In genomic region chr12:27336801-27337200, GRCm38 (mm10) we compare ENCODE assay signal across 17 mouse cellular contexts. TPM values are rescaled to one million over a fixed set of nuclear protein-coding genes. Genes with fewer than 3 reads are reported as not detected.
DNase-seq lines count a peak whose midpoint lies in the region; ATAC-seq and TF ChIP-seq lines count a peak whose summit lies in the region.
"Had no signal": no experiment of that assay in that cellular context is flagged by ENCODE, and none has a peak within 500 bp of the region (broad histone marks: within the 10 kb centered on the region; RNA-seq: fewer than 3 reads in every experiment).

No protein-coding gene starts in this region.

- peak overlapping the region; percentile 62 for H3K4me2 ChIP-seq in embryonic facial prominence, embryonic 12.5 days (replicated peaks)
- H3K4me2 ChIP-seq in hindbrain, embryonic 11.5 days (replicated peaks; ENCODE audit: low read depth, low read length): peak overlapping the region; percentile 42

- WGBS in embryonic facial prominence, embryonic 12.5 days: 26% methylated on average over 5 of the region's 5 CpGs
- 37% methylated on average over 5 of the region's 5 CpGs for WGBS in hindbrain, embryonic 11.5 days
- 57% methylated on average over 5 of the region's 5 CpGs for WGBS in midbrain, embryonic 10.5 days

- H3K4me1 ChIP-seq in embryonic facial prominence, embryonic 12.5 days: peaks cover 6% of the 10 kb centered on the region; the same call in 1 of the 2 replicates
- H3K4me1 ChIP-seq in hindbrain, embryonic 11.5 days (replicated peaks; ENCODE audit: control insufficient read depth, insufficient read depth, low read length): peaks cover 2% of the 10 kb centered on the region; the same call in 1 of the 2 replicates
- peaks cover 25% of the 10 kb centered on the region for H3K4me1 ChIP-seq in midbrain, embryonic 10.5 days

- H3K27ac ChIP-seq in embryonic facial prominence, embryonic 12.5 days: 0 out of 2 replicates have a peak overlapping the region, but pooled peaks have one; percentile 54
- H3K27ac ChIP-seq in hindbrain, embryonic 11.5 days (ENCODE audit: low read depth, low read length): peak overlapping the region; percentile 24; the same call in 1 of the 2 replicates
- H3K27ac ChIP-seq in midbrain, embryonic 10.5 days (replicated peaks): peak overlapping the region; percentile 99

- H3K9ac ChIP-seq in embryonic facial prominence, embryonic 12.5 days: peak overlapping the region; percentile 99
- peak overlapping the region; percentile 62 for H3K9ac ChIP-seq in hindbrain, embryonic 11.5 days (ENCODE audit: low read depth, low read length)

- no peak for TF ChIP-seq CTCF in brain, embryonic 14.5 days (IDR thresholded peaks at IDR 0.05; ENCODE audit: borderline replicate concordance, extremely low read depth, insufficient read depth, insufficient read length)

- peaks cover 20% of the 10 kb centered on the region for H3K36me3 ChIP-seq in embryonic facial prominence, embryonic 12.5 days
- 0 out of 2 replicates have a peak, but pooled peaks cover 4% of the 10 kb centered on the region for H3K36me3 ChIP-seq in hindbrain, embryonic 11.5 days (ENCODE audit: control insufficient read depth, insufficient read depth, low read length)
- H3K36me3 ChIP-seq in midbrain, embryonic 10.5 days: peaks cover 74% of the 10 kb centered on the region

- DNase-seq in brain, embryonic 14.5 days (ENCODE audit: low read depth): peak; percentile 43
- DNase-seq in hindbrain, embryonic 11.5 days (ENCODE audit: low spot score): peak; percentile 23
- no peak for DNase-seq in midbrain, embryonic 10.5 days (ENCODE audit: low spot score)
- no peak for DNase-seq in ovary, postnatal 14 days (ENCODE audit: low spot score)
- no peak for DNase-seq in Muller cell, postnatal 12 days (ENCODE audit: inconsistent ontology term)
- no peak for DNase-seq in cerebellum, adult 9-10 months
- no peak for DNase-seq in embryo, embryonic 10.5 days (ENCODE audit: low spot score)
- DNase-seq: adrenal gland, postnatal 36 days; cerebellum, adult 8-10 months; gastrocnemius, postnatal 36 days; kidney, adult 9 months; lung, postnatal 10 days; right cerebral cortex, postnatal 14 days had no signal

- no peak for TF ChIP-seq POLR2A in brain, embryonic 14.5 days (IDR thresholded peaks at IDR 0.05; ENCODE audit: borderline replicate concordance, extremely low read depth, insufficient read depth, insufficient read length, poor library complexity, severe bottlenecking)

- H3K4me3 ChIP-seq in embryonic facial prominence, embryonic 12.5 days: peak overlapping the region; percentile 83
- H3K4me3 ChIP-seq in hindbrain, embryonic 11.5 days (ENCODE audit: low read depth, low read length): peak overlapping the region; percentile 100
- H3K4me3 ChIP-seq in midbrain, embryonic 10.5 days: peak overlapping the region; percentile 99
- H3K4me3 ChIP-seq: erythroblast, embryonic 14.5 days; myocyte had no signal

- ATAC-seq in embryonic facial prominence, embryonic 12.5 days (ENCODE audit: insufficient number of reproducible peaks, insufficient read depth, low FRiP score, low TSS enrichment): no peak
- no peak for ATAC-seq in hindbrain, embryonic 11.5 days (ENCODE audit: low FRiP score)

- H3K27me3 ChIP-seq in embryonic facial prominence, embryonic 12.5 days: no peaks in the 10 kb centered on the region
- no peaks in the 10 kb centered on the region for H3K27me3 ChIP-seq in hindbrain, embryonic 11.5 days (ENCODE audit: control insufficient read depth, insufficient read depth, low read length)
- no peaks in the 10 kb centered on the region for H3K27me3 ChIP-seq in midbrain, embryonic 10.5 days (ENCODE audit: low read depth, poor library complexity, severe bottlenecking)
- H3K27me3 ChIP-seq: CH12.LX had no signal

- H3K9me3 ChIP-seq in embryonic facial prominence, embryonic 12.5 days: no peaks in the 10 kb centered on the region
- no peaks in the 10 kb centered on the region for H3K9me3 ChIP-seq in hindbrain, embryonic 11.5 days (ENCODE audit: control insufficient read depth, low read length)
- no peaks in the 10 kb centered on the region for H3K9me3 ChIP-seq in midbrain, embryonic 10.5 days (replicated peaks)

RNA-seq across cellular contexts. Expression of gene Sox11, which starts 5.6 kb away (rescaled TPM):
- 238 and 273 TPM in 2 replicates for polyA plus RNA-seq in brain, embryonic 14.5 days (2012; rRNA removed)
- polyA plus RNA-seq in embryonic facial prominence, embryonic 12.5 days (2016; fragmentation: Nextera tagmentation; extraction: Ambion mirVana): 246 and 250 TPM in 2 replicates
- 728 and 786 TPM in 2 replicates for polyA plus RNA-seq in hindbrain, embryonic 11.5 days (2014; fragmentation: Nextera tagmentation; extraction: Ambion mirVana)
- polyA plus RNA-seq in midbrain, embryonic 10.5 days (2016; fragmentation: Nextera tagmentation; extraction: Ambion mirVana): 260 and 367 TPM in 2 replicates
- polyA plus RNA-seq: erythroblast, embryonic 14.5 days had no signal

Comparison
In these comparisons a context has a peak if more than half of its experiments do, and no peak if none do; other contexts are left out.
1. DNase-seq: peak in brain, embryonic 14.5 days (single experiment) and hindbrain, embryonic 11.5 days (single experiment); none in midbrain, embryonic 10.5 days (single experiment), ovary, postnatal 14 days (single experiment), Muller cell, postnatal 12 days (single experiment), cerebellum, adult 9-10 months (single experiment) and embryo, embryonic 10.5 days (single experiment).
2. H3K27ac ChIP-seq: peak in every context shown above with its lines; median percentile 99 in midbrain, embryonic 10.5 days; 54 in embryonic facial prominence, embryonic 12.5 days; 24 in hindbrain, embryonic 11.5 days.
3. Peak in every context shown above with its lines, with median percentiles within 50 percentile points of each other: H3K4me3 ChIP-seq.